In the genomic region with DNA sequence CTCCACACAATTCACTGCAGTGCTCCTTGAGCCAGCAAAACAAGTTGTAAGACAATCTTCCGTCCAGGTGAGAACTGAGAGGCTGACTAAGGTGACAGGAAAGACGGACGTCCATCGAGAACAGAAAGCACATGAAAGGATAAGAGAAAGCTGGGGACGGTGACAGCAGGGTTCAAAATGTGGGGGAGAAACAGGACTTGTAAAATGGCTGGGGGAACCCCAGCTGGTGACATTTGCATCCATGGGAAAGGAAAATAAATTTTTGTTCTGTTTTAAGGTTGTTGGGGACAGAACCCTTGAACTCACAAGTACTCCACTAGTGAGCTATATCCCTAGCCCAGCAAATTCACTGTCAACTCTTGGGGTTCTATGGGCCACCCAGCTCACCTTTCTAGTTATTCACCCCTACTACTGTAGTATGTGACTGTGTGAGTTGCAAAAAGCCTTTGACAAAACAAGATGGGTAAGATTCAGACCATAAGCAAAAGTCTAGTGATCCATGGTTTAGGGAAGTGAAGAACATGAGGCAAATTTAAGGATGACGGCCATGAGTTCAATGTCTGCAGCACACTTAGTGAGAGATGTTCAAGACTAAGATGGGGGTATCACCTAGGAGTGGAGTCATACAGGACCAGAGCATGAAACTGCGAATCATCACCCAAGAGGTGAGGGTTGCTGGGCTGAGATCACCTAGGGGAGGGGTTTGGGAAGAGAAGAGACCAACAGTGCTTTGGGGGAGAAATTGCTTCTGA, we compare ENCODE assay signal across 21 mouse cellular contexts. TPM values are rescaled to one million over a fixed set of nuclear protein-coding genes. Genes with fewer than 3 reads are reported as not detected.
DNase-seq lines count a peak whose midpoint lies in the region; TF ChIP-seq lines count a peak whose summit lies in the region.
"Had no signal": no experiment of that assay in that cellular context is flagged by ENCODE, and none has a peak within 500 bp of the region (broad histone marks: within the 10 kb centered on the region; RNA-seq: fewer than 3 reads in every experiment).

No protein-coding gene starts in this region.

- no peaks in the 10 kb centered on the region for H3K27me3 ChIP-seq in heart, adult 2 months (ENCODE audit: control insufficient read depth, insufficient read depth, low read length)
- no peaks in the 10 kb centered on the region for H3K27me3 ChIP-seq in splenic B cell, adult 2 months (ENCODE audit: control insufficient read depth, insufficient read depth, low read length, poor library complexity, severe bottlenecking)
- H3K27me3 ChIP-seq: embryonic facial prominence, embryonic 13.5 days; embryonic facial prominence, embryonic 15.5 days; forebrain, embryonic 12.5 days; Patski had no signal

- WGBS in heart, adult 2 months = 93% methylated on average over 7 of the region's 7 CpGs

- no peak overlapping the region for H3K27ac ChIP-seq in heart, adult 2 months
- H3K27ac ChIP-seq: embryonic facial prominence, embryonic 13.5 days; embryonic facial prominence, embryonic 15.5 days; forebrain, embryonic 10.5 days; forebrain, embryonic 12.5 days had no signal

- no peak overlapping the region for H3K9ac ChIP-seq in heart, adult 2 months (ENCODE audit: low read depth, low read length)
- H3K9ac ChIP-seq: embryonic facial prominence, embryonic 13.5 days; embryonic facial prominence, embryonic 15.5 days; forebrain, embryonic 12.5 days had no signal

- TF ChIP-seq EP300 in heart, adult 2 months (IDR thresholded peaks at IDR 0.05; ENCODE audit: insufficient read depth, low read depth, low read length) = no peak

- H3K79me2 ChIP-seq in heart, adult 2 months (replicated peaks; ENCODE audit: control insufficient read depth, insufficient read depth, low read length) = peaks cover 12% of the 10 kb centered on the region

- no peak for TF ChIP-seq POLR2A in heart, adult 2 months (IDR thresholded peaks at IDR 0.05; ENCODE audit: insufficient read depth, low read depth, low read length)

- no peak overlapping the region for H3K4me3 ChIP-seq in heart, adult 2 months
- H3K4me3 ChIP-seq: embryonic facial prominence, embryonic 13.5 days; embryonic facial prominence, embryonic 15.5 days; erythroblast, embryonic 14.5 days; forebrain, embryonic 10.5 days; forebrain, embryonic 12.5 days had no signal

- peaks cover 8% of the 10 kb centered on the region for H3K36me3 ChIP-seq in heart, adult 2 months (ENCODE audit: control insufficient read depth, insufficient read depth, low read length)
- H3K36me3 ChIP-seq in splenic B cell, adult 2 months (ENCODE audit: control insufficient read depth, insufficient read depth, low read length, poor library complexity, severe bottlenecking) = peaks cover 2% of the 10 kb centered on the region; the same call in 1 of the 2 replicates
- H3K36me3 ChIP-seq: embryonic facial prominence, embryonic 13.5 days; embryonic facial prominence, embryonic 15.5 days; forebrain, embryonic 12.5 days had no signal

- no peak for TF ChIP-seq CTCF in heart, adult 2 months (IDR thresholded peaks at IDR 0.05)

- intact Hi-C loops in heart, adult 2 months (cut with DNase I) = no loop called here

- peaks cover 20% of the 10 kb centered on the region for H3K4me1 ChIP-seq in heart, adult 2 months (ENCODE audit: control insufficient read depth, insufficient read depth, low read length)
- H3K4me1 ChIP-seq: embryonic facial prominence, embryonic 13.5 days had no signal

- DNase-seq in heart, adult 11 months = peak; percentile 73
- no peak for DNase-seq in heart, adult 2 months
- peak; percentile 25 for DNase-seq in A20 (ENCODE audit: low read depth, low spot score)
- DNase-seq in splenic B cell, adult 2 months (ENCODE audit: low read depth, low spot score) = peak; percentile 51
- no peak for DNase-seq in adrenal gland, postnatal 4 days (ENCODE audit: low spot score in 2 of 2)
- DNase-seq: adrenal gland, adult 8-10 months; adrenal gland, postnatal 14 days; adrenal gland, postnatal 36 days; cerebellum, adult 11 months; cerebellum, adult 18-20 months; cerebellum, adult 8-10 months; cerebellum, adult 9-11 months; cerebellum, postnatal 14 days; cerebellum, postnatal 36 days; embryo, embryonic 11 days had no signal

RNA-seq across cellular contexts. Expression of gene Lcmt1, which starts 8.2 kb away (rescaled TPM):
- 10 to 100 TPM; 21.7 to 22.0 TPM for total RNA-seq in heart, adult 2 months (2021)
- polyA plus RNA-seq in heart, adult 2 months (2012; rRNA removed) = 18.5 and 22.2 TPM in 2 replicates
- total RNA-seq in adrenal gland, postnatal 4 days (2021) = 10 to 100 TPM; 34.0 to 35.7 TPM

RNA-seq across cellular contexts. Expression of gene Arhgap17, which starts 8.3 kb away (rescaled TPM):
- total RNA-seq in heart, adult 2 months (2021) = 10 to 100 TPM; 14.6 to 17.0 TPM
- polyA plus RNA-seq in heart, adult 2 months (2012; rRNA removed) = 10.0 and 13.8 TPM in 2 replicates
- total RNA-seq in adrenal gland, postnatal 4 days (2021) = 10 to 100 TPM; 43.5 to 54.8 TPM

Comparison
In these comparisons a context has a peak if more than half of its experiments do, and no peak if none do; other contexts are left out.
1. DNase-seq: peak in heart, adult 11 months (single experiment), A20 (single experiment) and splenic B cell, adult 2 months (single experiment); none in heart, adult 2 months (0 of 2) and adrenal gland, postnatal 4 days (0 of 2).